Mouse (Mus musculus): Measurements from ENCODE around the gene Tnni1. TPM values are rescaled to one million over a fixed set of nuclear protein-coding genes. Genes with fewer than 3 reads are reported as not detected.

The Tnni1 gene
- polyA plus RNA-seq, 2 experiments, result 1.3 to 1.7 TPM

GRCm38 (mm10) chr1:135834206-135834859 lies 55.1 kb downstream of the Tnni1 start:
- TF ChIP-seq EP300 (IDR thresholded peaks at IDR 0.05; ENCODE audit: low read depth) (no peak), CTCF (IDR thresholded peaks at IDR 0.05; ENCODE audit: low read depth) (no peak)

GRCm38 (mm10) chr1:135834983-135835382 lies 55.7 kb downstream of the Tnni1 start:
- no peak overlapping the region for H3K4me3 ChIP-seq (ENCODE audit: insufficient read depth in 1 of 2, low read depth in 2 of 2, low read length in 2 of 2)
- DNase-seq (ENCODE audit: low read depth in 3 of 3, low spot score in 3 of 3) (no peak), ATAC-seq (ENCODE audit: insufficient read depth) (no peak)
- H3K9me3 ChIP-seq (ENCODE audit: control insufficient read depth, low read length), result no peaks in the 10 kb centered on the region
- H3K4me1 ChIP-seq (replicated peaks; ENCODE audit: control insufficient read depth in 2 of 2, insufficient read depth in 2 of 2, low read length in 1 of 2), result 0 out of 4 replicates have a peak, but pooled peaks cover 0 to 2% of the 10 kb centered on the region in 2 experiments
- no peak overlapping the region for H3K9ac ChIP-seq (replicated peaks)
- no peaks in the 10 kb centered on the region; the same call in 1 of the 2 replicates for H3K27me3 ChIP-seq (ENCODE audit: control insufficient read depth, insufficient read depth, low read length)
- H3K36me3 ChIP-seq (replicated peaks; ENCODE audit: control insufficient read depth, insufficient read depth, low read depth), result no peaks in the 10 kb centered on the region
- no peak for TF ChIP-seq CTCF (IDR thresholded peaks at IDR 0.05; ENCODE audit: low read depth)
- no peak for TF ChIP-seq EP300 (IDR thresholded peaks at IDR 0.05; ENCODE audit: low read depth)
- H3K27ac ChIP-seq, result no peak overlapping the region
- H3K4me2 ChIP-seq (ENCODE audit: low read depth), result no peak overlapping the region
- WGBS (ENCODE audit: insufficient replicate concordance), result 61% methylated on average over 8 of the region's 8 CpGs

More at GRCm38 (mm10) chr1:135834206-135834859, 55.1 kb downstream of the Tnni1 start:
- Histone ChIP-seq H3K27me3 (ENCODE audit: control insufficient read depth, insufficient read depth, low read length) (no peaks in the 10 kb centered on the region; the same call in 1 of the 2 replicates), H3K4me2 (ENCODE audit: low read depth) (no peak overlapping the region), H3K36me3 (replicated peaks; ENCODE audit: control insufficient read depth, insufficient read depth, low read depth) (no peaks in the 10 kb centered on the region), H3K9ac (replicated peaks) (no peak overlapping the region), H3K9me3 (ENCODE audit: control insufficient read depth, low read length) (no peaks in the 10 kb centered on the region), H3K27ac (no peak overlapping the region), H3K4me3 (ENCODE audit: insufficient read depth in 1 of 2, low read depth in 2 of 2, low read length in 2 of 2) (no peak overlapping the region), H3K4me1 (replicated peaks; ENCODE audit: control insufficient read depth in 2 of 2, insufficient read depth in 2 of 2, low read length in 1 of 2) (0 out of 4 replicates have a peak, but pooled peaks cover 0 to 2% of the 10 kb centered on the region in 2 experiments)
- ATAC-seq (ENCODE audit: insufficient read depth) (no peak), DNase-seq (ENCODE audit: low read depth in 3 of 3, low spot score in 3 of 3) (no peak)
- 44% methylated on average over 6 of the region's 6 CpGs for WGBS (ENCODE audit: insufficient replicate concordance)

- no peak for TF ChIP-seq CTCF (IDR thresholded peaks at IDR 0.05; ENCODE audit: low read depth)
- TF ChIP-seq EP300 (IDR thresholded peaks at IDR 0.05; ENCODE audit: low read depth), result no peak
- no peaks in the 10 kb centered on the region for H3K36me3 ChIP-seq (replicated peaks; ENCODE audit: control insufficient read depth, insufficient read depth, low read depth)
- no peak within 1 kb of the TSS for H3K27ac ChIP-seq
- H3K9ac ChIP-seq (replicated peaks), result no peak within 1 kb of the TSS
- no peak for DNase-seq (ENCODE audit: low read depth in 3 of 3, low spot score in 3 of 3)
- no peaks in the 10 kb centered on the region for H3K9me3 ChIP-seq (ENCODE audit: control insufficient read depth, low read length)
- whole genome bisulfite sequencing (ENCODE audit: insufficient replicate concordance), result 43% methylated on average over 9 of the region's 9 CpGs
- no peaks in the 10 kb centered on the region; the same call in 1 of the 2 replicates for H3K27me3 ChIP-seq (ENCODE audit: control insufficient read depth, insufficient read depth, low read length)
- no peak for ATAC-seq (ENCODE audit: insufficient read depth)
- 0 out of 4 replicates have a peak, but pooled peaks cover 0 to 2% of the 10 kb centered on the region in 2 experiments for H3K4me1 ChIP-seq (replicated peaks; ENCODE audit: control insufficient read depth in 2 of 2, insufficient read depth in 2 of 2, low read length in 1 of 2)
- H3K4me3 ChIP-seq (ENCODE audit: insufficient read depth in 1 of 2, low read depth in 2 of 2, low read length in 2 of 2), result no peak within 1 kb of the TSS
- no peak within 1 kb of the TSS for H3K4me2 ChIP-seq (ENCODE audit: low read depth)
Measured at GRCm38 (mm10) chr1:135835716-135836483, 56.7 kb downstream of the Tnni1 start, which contains the start of gene Tnnt2. Gene Tnnt2 (plus strand): TSS chr1:135836354.

GRCm38 (mm10) chr1:135838626-135839025 lies 59.4 kb downstream of the Tnni1 start:
- Histone ChIP-seq H3K36me3 (replicated peaks; ENCODE audit: control insufficient read depth, insufficient read depth, low read depth) (no peaks in the 10 kb centered on the region), H3K9ac (replicated peaks) (no peak overlapping the region), H3K4me2 (ENCODE audit: low read depth) (no peak overlapping the region), H3K4me1 (replicated peaks; ENCODE audit: control insufficient read depth in 2 of 2, insufficient read depth in 2 of 2, low read length in 1 of 2) (0 out of 4 replicates have a peak, but pooled peaks cover 0 to 2% of the 10 kb centered on the region in 2 experiments), H3K4me3 (ENCODE audit: insufficient read depth in 1 of 2, low read depth in 2 of 2, low read length in 2 of 2) (no peak overlapping the region), H3K9me3 (ENCODE audit: control insufficient read depth, low read length) (no peaks in the 10 kb centered on the region), H3K27me3 (ENCODE audit: control insufficient read depth, insufficient read depth, low read length) (no peaks in the 10 kb centered on the region), H3K27ac (no peak overlapping the region)
- ATAC-seq (ENCODE audit: insufficient read depth) (no peak), DNase-seq (ENCODE audit: low read depth in 3 of 3, low spot score in 3 of 3) (no peak)
- 47% methylated on average over 4 of the region's 4 CpGs for WGBS (ENCODE audit: insufficient replicate concordance)
- TF ChIP-seq EP300 (IDR thresholded peaks at IDR 0.05; ENCODE audit: low read depth) (no peak), CTCF (IDR thresholded peaks at IDR 0.05; ENCODE audit: low read depth) (no peak)

GRCm38 (mm10) chr1:135839065-135839464 lies 59.8 kb downstream of the Tnni1 start:
- WGBS (ENCODE audit: insufficient replicate concordance), result 69% methylated on average over 6 of the region's 6 CpGs
- Histone ChIP-seq H3K4me1 (replicated peaks; ENCODE audit: control insufficient read depth in 2 of 2, insufficient read depth in 2 of 2, low read length in 1 of 2) (0 out of 4 replicates have a peak, but pooled peaks cover 0 to 2% of the 10 kb centered on the region in 2 experiments), H3K4me2 (ENCODE audit: low read depth) (no peak overlapping the region), H3K36me3 (replicated peaks; ENCODE audit: control insufficient read depth, insufficient read depth, low read depth) (no peaks in the 10 kb centered on the region), H3K9me3 (ENCODE audit: control insufficient read depth, low read length) (no peaks in the 10 kb centered on the region), H3K9ac (replicated peaks) (no peak overlapping the region), H3K4me3 (ENCODE audit: insufficient read depth in 1 of 2, low read depth in 2 of 2, low read length in 2 of 2) (no peak overlapping the region), H3K27me3 (ENCODE audit: control insufficient read depth, insufficient read depth, low read length) (no peaks in the 10 kb centered on the region), H3K27ac (no peak overlapping the region)
- DNase-seq (ENCODE audit: low read depth in 3 of 3, low spot score in 3 of 3) (no peak), ATAC-seq (ENCODE audit: insufficient read depth) (no peak)
- no peak for TF ChIP-seq CTCF (IDR thresholded peaks at IDR 0.05; ENCODE audit: low read depth)

Data from liver, embryonic 14.5 days (tissue).